Mouse (Mus musculus) limb, embryonic 14.5 days (tissue): ENCODE measurements around the gene Ggcx. TPM values are rescaled to one million over a fixed set of nuclear protein-coding genes. Genes with fewer than 3 reads are reported as not detected.
"Not testable (repeated sequence)": the region's sequence is repeated elsewhere in the genome, so short reads cannot be mapped to it uniquely, and the experiment has no call there.

ENCODE experiments used
- ATAC-seq: fragments of 200-750 bp; cut with Nextera tagmentation; 2 replicates; pipeline ENCODE4 v1.8.0; 2017; ENCODE audit warnings: low read depth, moderate number of reproducible peaks, moderate TSS enrichment; ENCODE audit not compliant: low FRiP score
- DNase-seq: peaks from one replicate; pipeline ENCODE4 v3.0.0-alpha.2; 2015; ENCODE audit warnings: low spot score
- H3K27ac ChIP-seq: fragments of 300-500 bp; sonication (generic); replicated peaks from 2 replicates; pipeline ENCODE4 v1.5.1; 2014; ENCODE audit warnings: low read depth, mild to moderate bottlenecking, low read length, moderate library complexity, mixed read lengths
- H3K27me3 ChIP-seq: fragments of 300-500 bp; sonication (generic); 2 replicates; pipeline ENCODE4 v1.6.1; 2014; ENCODE audit warnings: low read length, mixed read lengths; ENCODE audit not compliant: control insufficient read depth, insufficient read depth
- H3K36me3 ChIP-seq: fragments of 300-500 bp; sonication (generic); 2 replicates; pipeline ENCODE4 v1.6.1; 2014; ENCODE audit warnings: mild to moderate bottlenecking, low read length, moderate library complexity, mixed read lengths; ENCODE audit not compliant: control insufficient read depth, insufficient read depth
- H3K4me1 ChIP-seq: fragments of 300-500 bp; sonication (generic); 2 replicates; pipeline ENCODE4 v1.6.1; 2014; ENCODE audit warnings: antibody characterized with exemption, low read length, mixed read lengths; ENCODE audit not compliant: control insufficient read depth, insufficient read depth
- H3K4me2 ChIP-seq: fragments of 300-500 bp; sonication (generic); replicated peaks from 2 replicates; pipeline ENCODE4 v1.6.1; 2014; ENCODE audit warnings: low read depth, mild to moderate bottlenecking, low read length, moderate library complexity; ENCODE audit not compliant: severe bottlenecking
- H3K4me3 ChIP-seq: fragments of 300-500 bp; sonication (generic); replicated peaks from 2 replicates; pipeline ENCODE4 v1.5.1; 2014; ENCODE audit warnings: low read length
- H3K9ac ChIP-seq: fragments of 300-500 bp; sonication (generic); 2 replicates; pipeline ENCODE4 v1.6.1; 2014; ENCODE audit warnings: mild to moderate bottlenecking, low read depth, low read length, moderate library complexity; ENCODE audit not compliant: severe bottlenecking
- H3K9me3 ChIP-seq: fragments of 300-500 bp; sonication (generic); 2 replicates; pipeline ENCODE4 v1.6.1; 2016; ENCODE audit warnings: low read length; ENCODE audit not compliant: control insufficient read depth
- POLR2A ChIP-seq: fragments of 200-500 bp; IDR thresholded peaks from 2 replicates; pipeline ENCODE4 v1.8.0; 2012; ENCODE audit warnings: inconsistent platforms, mild to moderate bottlenecking, moderate library complexity, borderline replicate concordance; ENCODE audit not compliant: insufficient read depth, insufficient read length; ENCODE audit errors: extremely low read depth
- WGBS: fragments of 180-500 bp; shearing (Covaris S2); extraction: QIAGEN DNeasy Blood & Tissue Kit; methylation state at CpG from one replicate; pipeline ENCODE4 v1.1.7; 2014; 5-methylcytosine and 5-hydroxymethylcytosine counted together
- polyA plus RNA-seq, 2 experiments: library from polyadenylated mRNA; depleted of rRNA in 1 of 2; stranded (reverse) in 1 of 2; unstranded in 1 of 2; fragments of >200 nt; fragmentation: Nextera tagmentation in 1 of 2; extraction: Ambion mirVana in 1 of 2; gene quantifications; 2 replicates each; pipeline versions ENCODE4 v1.2.1 to v1.2.3; 2012 to 2014

Ggcx gene
- polyA plus RNA-seq, 2 experiments, result 15.3 to 44.9 TPM

DNA sequence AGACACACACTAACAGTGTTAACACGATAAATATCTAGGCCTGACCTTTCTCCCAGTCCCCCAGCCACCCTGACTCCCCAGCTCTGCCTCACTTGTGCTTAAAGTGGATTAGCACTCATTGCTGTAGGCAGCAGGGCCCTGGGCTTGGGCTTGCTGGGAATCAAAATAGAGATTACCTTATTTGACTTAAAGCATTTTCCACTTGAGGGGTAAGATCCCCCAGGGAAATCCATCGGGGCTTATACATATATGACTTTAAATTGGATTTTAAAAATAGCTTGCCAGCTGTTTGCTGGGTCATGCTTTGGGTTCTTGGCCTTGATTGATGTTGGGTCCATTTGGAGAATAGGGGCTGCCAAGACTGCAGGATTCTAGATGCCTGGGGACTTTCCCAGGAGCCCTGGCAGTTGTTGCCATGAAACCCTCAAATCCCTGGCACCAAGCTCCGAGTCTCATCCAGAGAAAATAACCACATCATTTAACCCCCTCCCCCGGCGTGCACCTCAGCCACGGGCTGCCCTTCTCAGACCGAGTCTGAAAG is 40.8 kb downstream of the Ggcx start:
- H3K27ac ChIP-seq, result peak overlapping the region; percentile 58; the same call in 1 of the 2 replicates
- no peaks in the 10 kb centered on the region for H3K9me3 ChIP-seq
- peak; percentile 44 for ATAC-seq
- no peak overlapping the region for H3K4me2 ChIP-seq
- DNase-seq, result peak; percentile 64
- no peaks in the 10 kb centered on the region for H3K36me3 ChIP-seq
- no peak overlapping the region for H3K4me3 ChIP-seq
- no peak overlapping the region for H3K9ac ChIP-seq
- H3K4me1 ChIP-seq, result peaks cover 19% of the 10 kb centered on the region
- TF ChIP-seq POLR2A, result no peak
- no peaks in the 10 kb centered on the region for H3K27me3 ChIP-seq
- WGBS, result 56% methylated on average over 7 of the region's 7 CpGs

DNA sequence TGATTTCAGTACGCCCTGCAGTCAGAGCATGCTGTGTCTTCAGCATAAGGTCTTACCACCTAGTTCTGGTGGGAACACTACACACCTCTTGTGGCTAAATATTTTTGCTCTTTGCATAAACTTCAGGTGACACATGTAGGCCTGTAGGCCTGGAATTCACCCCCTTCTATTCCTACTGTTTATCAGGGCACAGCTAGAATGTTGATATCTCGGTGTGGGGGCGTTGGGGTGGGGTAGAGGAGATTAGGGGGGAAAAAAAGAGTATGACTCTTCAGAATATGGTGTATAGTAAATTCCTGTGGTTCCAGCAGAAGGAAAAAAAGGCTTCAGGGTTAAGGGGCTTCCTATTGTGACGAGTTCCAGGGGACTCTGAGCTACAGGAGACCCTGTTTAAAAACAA is 42.5 kb downstream of the Ggcx start:
- H3K27me3 ChIP-seq, result no peaks in the 10 kb centered on the region
- H3K27ac ChIP-seq, result no peak overlapping the region
- no peak for TF ChIP-seq POLR2A
- 86% methylated on average over 4 of the region's 4 CpGs for WGBS
- H3K4me1 ChIP-seq, result peaks cover 22% of the 10 kb centered on the region
- DNase-seq (no peak), ATAC-seq (no peak)
- no peaks in the 10 kb centered on the region for H3K9me3 ChIP-seq
- no peak overlapping the region for H3K9ac ChIP-seq
- no peaks in the 10 kb centered on the region for H3K36me3 ChIP-seq
- H3K4me2 ChIP-seq, result no peak overlapping the region
- no peak overlapping the region for H3K4me3 ChIP-seq

DNA sequence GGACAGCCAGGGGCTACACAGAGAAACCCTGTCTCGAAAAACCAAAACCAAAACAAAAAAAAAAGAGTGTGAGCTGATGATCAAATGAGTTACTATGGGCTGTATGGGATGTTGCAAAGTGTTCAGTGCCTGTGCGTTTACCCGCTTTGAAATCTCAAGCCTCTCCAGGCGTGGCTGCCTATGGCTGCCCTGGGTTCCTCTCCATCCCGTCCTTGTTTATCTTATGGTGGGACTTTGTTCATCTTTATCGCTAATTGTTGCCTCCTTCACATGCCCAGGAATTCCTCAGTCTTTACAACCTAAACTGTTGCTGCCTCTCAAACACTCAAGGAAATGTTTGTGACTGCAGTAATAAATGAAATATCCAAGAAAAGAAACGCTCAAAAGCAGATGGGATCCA is 44.3 kb downstream of the Ggcx start:
- no peak for TF ChIP-seq POLR2A
- H3K4me2 ChIP-seq, result no peak overlapping the region
- H3K36me3 ChIP-seq, result no peaks in the 10 kb centered on the region
- no peak overlapping the region for H3K9ac ChIP-seq
- no peaks in the 10 kb centered on the region for H3K27me3 ChIP-seq
- peaks cover 22% of the 10 kb centered on the region for H3K4me1 ChIP-seq
- 66% methylated on average over 7 of the region's 7 CpGs for WGBS
- ATAC-seq (no peak), DNase-seq (no peak)
- no peaks in the 10 kb centered on the region for H3K9me3 ChIP-seq
- no peak overlapping the region for H3K4me3 ChIP-seq
- H3K27ac ChIP-seq, result 0 out of 2 replicates have a peak overlapping the region, but pooled peaks have one; percentile 6

DNA sequence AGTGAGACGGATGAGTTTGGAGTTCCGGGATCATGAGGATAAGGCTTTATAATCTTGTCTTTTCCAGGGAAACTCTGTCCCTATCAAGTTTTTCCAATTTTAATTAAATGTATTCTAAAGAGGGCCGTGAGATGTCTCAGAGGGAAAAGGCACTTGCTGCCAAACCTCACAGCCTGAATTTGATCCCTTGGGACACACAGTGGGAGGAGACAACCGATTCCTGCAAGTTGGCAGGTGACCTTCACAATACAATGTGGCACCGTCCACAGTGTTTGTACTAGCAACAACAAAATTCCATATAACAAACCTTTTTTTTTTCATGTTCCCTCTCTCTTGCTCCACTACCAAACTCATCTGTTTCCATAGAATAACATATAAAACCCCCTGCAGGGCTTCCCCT is 44.8 kb downstream of the Ggcx start:
- 44% methylated on average over 5 of the region's 5 CpGs for WGBS
- Histone ChIP-seq H3K9me3 (no peaks in the 10 kb centered on the region), H3K4me3 (no peak overlapping the region), H3K27me3 (no peaks in the 10 kb centered on the region), H3K9ac (no peak overlapping the region), H3K27ac (no peak overlapping the region), H3K4me2 (no peak overlapping the region), H3K4me1 (peaks cover 22% of the 10 kb centered on the region), H3K36me3 (no peaks in the 10 kb centered on the region)
- DNase-seq (no peak), ATAC-seq (no peak)
- no peak for TF ChIP-seq POLR2A

DNA sequence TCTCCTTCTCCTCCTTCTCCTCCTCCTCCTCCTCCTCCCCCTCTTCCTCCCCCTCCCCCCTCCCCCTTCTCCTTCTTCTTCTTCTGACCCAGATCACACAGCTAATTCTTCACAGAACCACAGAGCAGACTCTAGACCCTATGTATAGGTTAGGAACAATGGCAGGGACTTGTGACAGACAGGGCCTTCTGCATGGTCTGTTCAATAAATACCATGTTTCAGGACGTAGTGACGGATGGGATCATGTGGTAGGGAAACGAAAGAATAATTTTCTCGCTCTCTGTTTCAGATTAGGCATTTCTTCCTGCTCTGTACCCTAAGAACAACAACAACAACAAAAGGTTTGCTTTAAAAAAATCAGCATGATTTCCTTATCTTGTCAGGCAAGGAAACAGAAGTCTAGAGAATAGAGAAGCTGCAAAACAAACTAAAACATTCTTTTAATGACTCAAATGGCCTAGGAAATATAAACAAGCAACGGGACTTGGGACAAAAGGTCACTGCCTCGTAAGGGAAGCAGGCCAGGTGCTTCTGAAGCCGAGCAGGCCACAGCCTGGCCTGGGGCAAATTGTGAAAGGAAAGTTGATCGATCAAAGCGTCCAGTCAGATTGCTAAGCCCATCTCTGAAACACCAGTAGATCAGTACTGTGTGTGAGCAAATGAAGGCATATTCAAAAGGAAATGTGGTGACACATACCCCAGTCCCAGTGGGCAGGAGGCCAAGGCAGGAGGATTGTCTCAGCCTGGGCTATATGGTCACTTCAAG is 46.1 kb downstream of the Ggcx start:
- DNase-seq (no peak), ATAC-seq (no peak)
- H3K9me3 ChIP-seq, result no peaks in the 10 kb centered on the region
- peaks cover 11% of the 10 kb centered on the region for H3K4me1 ChIP-seq
- no peaks in the 10 kb centered on the region for H3K36me3 ChIP-seq
- no peak for TF ChIP-seq POLR2A
- no peak overlapping the region for H3K9ac ChIP-seq
- no peak overlapping the region for H3K4me2 ChIP-seq
- no peaks in the 10 kb centered on the region for H3K27me3 ChIP-seq
- no peak overlapping the region for H3K27ac ChIP-seq
- WGBS, result 43% methylated on average over 9 of the region's 9 CpGs
- H3K4me3 ChIP-seq, result no peak overlapping the region

DNA sequence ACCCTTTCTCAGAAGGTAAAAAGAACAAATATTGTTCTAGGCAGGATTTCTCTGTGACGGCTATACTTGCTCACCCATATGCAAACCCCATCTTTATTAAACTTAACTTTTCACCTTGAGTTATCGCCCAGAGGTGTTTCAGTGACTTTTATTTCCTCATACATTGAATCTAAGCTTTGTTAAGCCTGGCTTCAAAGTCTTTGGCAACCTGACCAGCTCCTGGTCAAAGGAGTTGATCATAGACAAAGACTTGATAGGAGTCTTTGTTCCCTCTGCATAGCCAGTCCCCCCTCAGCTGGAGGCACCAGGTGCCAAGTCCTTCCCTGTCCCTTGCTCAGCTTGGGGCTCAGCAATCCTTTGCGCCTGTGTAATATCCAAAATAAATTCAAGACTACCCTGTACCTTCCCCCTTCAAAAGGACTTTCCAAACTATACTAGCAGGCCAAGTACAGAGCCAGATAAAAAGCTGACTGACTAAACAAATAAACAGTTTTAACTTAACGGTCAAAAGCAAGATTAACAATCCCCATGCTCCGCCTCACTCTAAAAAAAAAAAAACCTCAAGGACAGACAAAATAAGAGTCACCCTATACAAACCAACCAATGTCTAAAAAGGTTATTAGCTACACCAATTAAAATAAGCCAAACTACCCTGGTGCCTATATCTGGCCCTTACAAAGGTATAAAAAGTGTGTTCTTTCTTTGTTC is 48.6 kb downstream of the Ggcx start:
- not testable (repeated sequence) for H3K36me3 ChIP-seq, H3K4me2 ChIP-seq, DNase-seq, H3K4me3 ChIP-seq, H3K27me3 ChIP-seq, H3K9me3 ChIP-seq, H3K9ac ChIP-seq, ATAC-seq, H3K27ac ChIP-seq
- H3K4me1 ChIP-seq, result peaks cover 23% of the 10 kb centered on the region
- WGBS, result 79% methylated on average over 5 of the region's 5 CpGs
